Mouse (Mus musculus): ENCODE results near the gene Hap1.

- TF ChIP-seq CTCF (IDR thresholded peaks at IDR 0.05; ENCODE audit: control insufficient read depth, insufficient read depth, low read length): no peak
- no peak for TF ChIP-seq POLR2A (IDR thresholded peaks at IDR 0.05; ENCODE audit: borderline replicate concordance, control insufficient read depth, low read depth, low read length)
These were observed 40.5 kb downstream of the Hap1 start for GRCm38 (mm10) chr11:100315439-100315838.

Data from bone marrow, adult 2 months (tissue).